Mouse (Mus musculus) mature B cell (primary cell): ENCODE results near the gene Lrrc59.

Experiments used
- in situ Hi-C: fragments of 300-500 bp; cut with MboI; formaldehyde crosslinking; loops from 2 replicates; pipeline ENCODE4 v1.14.3; 2019

The Lrrc59 gene

DNA sequence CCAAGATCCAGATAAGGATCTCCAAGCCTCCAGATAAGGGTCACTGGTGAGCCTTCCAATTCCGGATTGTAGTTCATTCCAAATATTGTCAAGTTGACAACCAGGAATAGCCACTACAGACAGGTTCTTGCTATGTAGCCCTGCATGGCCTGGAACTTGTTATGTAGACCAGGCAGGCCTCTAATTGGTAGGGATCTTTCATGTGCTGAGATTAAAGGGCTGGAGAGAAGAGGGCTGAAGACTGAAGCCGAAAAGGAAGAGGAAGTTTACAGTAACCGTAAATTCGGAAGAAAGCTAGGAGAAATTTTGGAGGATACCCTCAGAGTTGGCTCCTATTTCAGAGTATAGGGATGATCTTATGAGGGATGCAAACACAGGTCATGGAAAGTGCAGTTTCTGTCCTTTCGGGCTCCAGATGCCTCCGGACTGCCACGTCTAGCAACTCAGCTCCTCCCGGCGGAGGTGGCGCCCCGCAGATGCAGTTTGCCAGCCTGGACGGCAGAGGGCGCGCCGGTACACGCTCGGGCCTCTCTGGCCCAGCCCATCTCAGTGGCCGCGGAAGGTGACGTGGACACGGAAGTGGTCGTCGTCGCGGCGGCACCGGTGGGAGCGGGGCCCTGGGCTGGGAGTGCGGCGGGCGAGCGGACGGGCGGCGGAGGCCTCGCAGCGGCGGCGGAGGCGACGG is at the start of gene Lrrc59:
Lrrc59 (plus strand) TSS at position 569 of the 685 bp plus-strand sequence.
- in situ Hi-C loops, result no loop called here

DNA sequence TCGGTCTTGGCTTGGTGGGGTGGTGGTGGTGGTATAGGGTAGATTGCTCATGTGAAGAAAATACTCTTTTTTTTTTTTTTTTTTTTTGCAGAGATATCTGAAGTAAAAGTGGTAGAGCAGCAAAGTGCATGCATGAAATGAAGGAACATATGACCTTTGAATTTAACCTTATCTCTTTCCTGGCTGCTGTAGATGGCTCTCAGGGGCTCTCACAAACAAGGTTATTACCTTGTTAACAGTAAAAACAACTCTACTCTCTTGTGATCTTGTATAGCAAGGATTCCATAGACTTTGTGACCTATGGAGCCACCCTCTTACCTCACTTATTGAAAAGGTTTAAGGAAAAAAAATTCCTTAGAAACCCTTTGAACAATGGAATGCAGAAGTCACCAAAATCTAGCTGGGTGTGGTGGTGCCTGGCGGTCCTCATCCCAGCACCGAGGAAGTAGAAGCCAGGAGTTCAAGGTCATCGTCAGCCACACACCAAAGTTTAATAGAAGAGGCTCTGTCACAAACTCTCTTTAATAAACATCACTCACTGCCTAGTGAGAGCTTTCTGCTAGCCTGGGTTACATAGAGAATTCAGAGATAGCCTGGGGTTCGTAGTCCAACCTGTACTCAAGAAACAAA is 49.3 kb upstream of the Lrrc59 start:
- in situ Hi-C loops, result no loop called here

DNA sequence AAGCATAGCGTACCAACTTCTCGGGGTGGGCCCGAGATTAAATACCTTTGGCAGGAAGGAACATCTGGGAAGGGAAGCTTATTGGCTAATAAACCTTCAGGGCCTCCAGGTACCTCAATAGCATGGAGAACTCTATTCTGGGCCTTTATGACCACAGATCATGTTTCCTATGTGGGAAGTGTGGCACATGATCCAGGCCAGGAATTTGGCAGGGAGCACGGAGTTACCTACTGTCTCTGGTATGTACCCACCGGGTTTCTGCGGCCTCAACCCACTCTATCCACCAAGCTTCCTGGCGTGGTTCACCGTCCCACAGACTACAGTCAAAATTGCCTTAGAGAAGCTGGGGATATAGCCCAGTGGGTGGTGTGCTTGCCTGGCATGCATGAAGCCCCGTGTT is 44.5 kb upstream of the Lrrc59 start:
- in situ Hi-C loops, result no loop called here

DNA sequence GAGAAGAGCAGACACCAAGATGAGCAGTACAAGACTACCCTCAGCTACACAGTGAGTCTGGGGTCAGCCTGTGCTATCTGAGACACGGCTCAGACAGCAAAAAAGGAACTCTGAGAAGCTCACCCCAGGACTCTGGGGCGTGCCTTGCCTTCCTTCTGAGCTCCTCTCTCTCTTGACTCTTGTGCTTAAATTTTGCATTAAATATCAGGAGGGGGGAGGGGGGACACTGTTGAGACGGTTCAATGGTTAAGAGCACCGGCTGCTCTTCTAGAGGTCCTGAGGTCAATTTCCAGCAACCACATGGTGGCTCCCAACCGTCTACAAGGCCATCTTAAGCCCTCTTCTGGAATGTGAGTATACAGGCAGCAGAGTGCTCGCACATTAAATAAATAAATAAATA is 42.1 kb upstream of the Lrrc59 start:
- in situ Hi-C loops, result no loop called here

DNA sequence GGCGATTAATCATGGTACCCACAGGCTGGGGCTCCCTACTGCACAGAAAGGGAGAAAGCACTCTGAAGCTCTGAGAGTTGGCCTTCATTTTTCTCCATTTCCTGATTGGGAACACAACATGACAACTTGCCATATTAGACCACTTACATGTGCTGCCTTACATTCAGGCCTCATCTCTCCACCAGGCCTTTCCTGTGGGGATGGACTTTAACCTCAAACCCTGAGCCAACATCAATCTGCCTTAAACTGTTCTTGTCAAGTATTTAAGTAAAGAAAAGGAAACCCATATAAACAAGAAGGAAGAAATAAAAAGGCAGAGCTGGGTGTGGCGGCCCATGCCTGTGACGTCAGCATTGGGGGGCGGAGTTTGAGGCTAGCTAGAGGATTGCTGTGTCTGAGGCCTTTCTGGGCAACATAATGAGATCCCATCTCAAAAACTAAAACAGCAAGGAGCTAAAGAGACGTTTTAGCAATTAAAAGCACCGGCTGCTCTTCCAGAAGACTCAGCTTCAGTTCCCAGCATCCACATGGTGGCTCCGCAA is 33.2 kb upstream of the Lrrc59 start:
- in situ Hi-C loops, result no loop called here

DNA sequence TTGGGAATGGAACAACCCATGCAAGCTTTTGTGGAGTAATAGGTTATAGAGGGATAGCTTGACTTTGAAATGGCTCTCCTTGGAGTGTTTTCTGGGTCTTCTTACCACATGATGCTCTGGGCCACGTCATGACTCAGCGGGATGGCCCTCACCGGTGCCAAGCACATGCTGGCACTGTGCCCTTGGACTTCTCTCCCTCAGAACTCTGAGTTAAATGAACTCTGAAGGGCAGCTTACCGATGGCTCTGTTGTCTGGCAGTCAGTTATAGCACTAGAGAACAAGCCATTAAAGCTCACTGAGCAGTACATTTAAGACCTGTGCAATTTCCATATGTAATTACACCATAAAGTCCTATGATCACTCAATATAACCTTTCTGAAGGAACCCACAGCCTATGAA is 32.2 kb upstream of the Lrrc59 start:
- in situ Hi-C loops, result no loop called here

DNA sequence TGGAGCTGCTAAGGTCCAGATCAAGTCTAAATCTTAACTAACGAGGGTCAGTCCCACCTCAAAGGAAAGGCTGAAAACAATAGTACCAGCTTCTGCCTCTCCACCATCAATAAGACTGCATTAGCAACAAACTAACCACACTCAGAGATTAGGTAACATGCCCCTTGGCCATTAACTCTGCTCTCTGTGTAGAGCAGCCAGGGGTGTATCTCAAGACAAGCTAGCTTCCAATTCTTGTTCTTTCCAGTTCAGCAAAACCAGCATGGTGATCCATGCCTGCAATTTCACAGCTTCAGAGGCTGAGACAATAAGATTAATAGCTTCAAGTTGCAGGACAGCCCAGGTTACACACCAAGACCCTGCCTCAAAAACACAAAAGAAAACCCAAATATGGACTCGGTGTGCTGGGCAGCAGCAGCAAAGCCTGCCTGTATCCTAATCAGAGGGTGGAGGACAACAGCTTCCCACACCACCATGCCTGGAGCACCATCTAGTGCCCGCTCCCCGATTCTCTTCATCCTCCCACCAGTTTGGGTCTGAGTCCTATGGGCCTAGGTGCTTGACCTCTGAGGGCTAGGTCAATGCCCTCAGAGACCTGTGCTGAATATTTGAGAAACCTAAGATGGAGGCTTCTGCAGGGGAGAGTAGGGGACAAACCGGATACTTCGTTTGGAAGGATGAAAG is 31.0 kb upstream of the Lrrc59 start:
- in situ Hi-C loops, result no loop called here

DNA sequence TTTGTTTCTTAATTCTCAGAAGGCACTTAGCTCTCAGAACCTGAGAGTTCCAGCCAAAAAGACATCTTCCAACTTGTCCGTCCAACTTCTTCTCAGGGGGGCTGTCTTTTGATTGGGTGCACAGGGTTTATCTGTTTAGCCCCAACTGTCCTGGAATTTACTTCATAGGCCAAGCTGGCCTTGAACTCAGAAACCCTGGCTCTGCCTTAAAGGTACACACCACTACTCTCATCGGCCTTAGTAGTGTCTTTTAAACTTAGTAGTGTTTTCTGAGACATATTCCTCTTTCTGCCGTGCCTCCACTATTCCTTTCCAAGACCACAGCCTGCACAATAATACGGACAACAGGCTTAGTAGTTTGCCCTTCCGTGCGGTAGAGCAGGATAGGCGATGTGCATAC is 29.1 kb upstream of the Lrrc59 start:
- in situ Hi-C loops, result no loop called here

DNA sequence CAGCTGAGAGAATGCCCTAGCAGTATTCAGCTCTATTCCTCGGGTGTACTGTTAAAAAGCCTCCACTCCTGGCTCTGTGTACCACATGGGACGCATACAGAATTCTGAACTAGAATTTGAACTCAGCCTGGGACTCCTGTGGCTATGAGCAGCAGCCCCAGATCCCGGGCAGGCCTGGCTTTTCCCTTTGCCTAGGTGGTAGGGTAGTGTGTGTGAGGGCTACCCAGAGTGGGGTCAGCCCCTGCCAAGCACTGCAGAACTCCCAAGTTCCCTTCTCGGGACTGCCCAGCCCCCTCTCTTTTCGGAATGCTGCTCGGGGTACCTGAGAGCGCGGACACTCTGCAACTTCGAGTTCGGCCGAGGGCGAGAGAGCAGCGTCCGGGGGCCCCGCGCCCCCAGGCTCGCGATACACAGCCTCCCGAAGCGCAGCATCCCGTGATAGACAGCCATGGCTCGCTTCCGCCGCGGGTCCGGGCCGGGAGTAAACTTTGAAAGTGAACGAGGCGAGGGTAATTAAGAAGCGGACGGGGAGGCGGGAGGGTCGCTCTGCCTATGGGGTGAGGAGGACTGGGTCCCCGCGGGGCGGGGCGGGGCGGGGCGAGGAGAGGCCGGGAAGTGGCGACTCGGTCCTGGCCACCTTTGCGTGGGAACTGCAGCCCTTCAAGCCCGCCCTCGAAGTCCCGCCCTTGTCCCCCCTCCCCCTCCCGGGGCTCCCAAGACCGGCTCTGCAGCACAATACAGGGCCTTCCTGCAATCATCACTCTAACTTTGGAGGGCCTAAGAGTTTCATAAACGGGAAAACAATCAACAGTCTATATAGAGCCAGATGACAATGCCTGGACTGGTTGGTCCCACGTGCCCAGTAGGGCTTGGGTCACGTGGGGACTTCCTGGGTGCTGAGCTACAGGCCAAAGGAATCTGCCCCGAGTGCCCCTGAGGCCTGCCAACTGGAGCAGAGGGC is 28.0 kb upstream of the Lrrc59 start, which contains the start of gene Acsf2:
Acsf2 (minus strand) TSS at position 551 of the 961 bp plus-strand sequence.
- in situ Hi-C loops, result no loop called here

DNA sequence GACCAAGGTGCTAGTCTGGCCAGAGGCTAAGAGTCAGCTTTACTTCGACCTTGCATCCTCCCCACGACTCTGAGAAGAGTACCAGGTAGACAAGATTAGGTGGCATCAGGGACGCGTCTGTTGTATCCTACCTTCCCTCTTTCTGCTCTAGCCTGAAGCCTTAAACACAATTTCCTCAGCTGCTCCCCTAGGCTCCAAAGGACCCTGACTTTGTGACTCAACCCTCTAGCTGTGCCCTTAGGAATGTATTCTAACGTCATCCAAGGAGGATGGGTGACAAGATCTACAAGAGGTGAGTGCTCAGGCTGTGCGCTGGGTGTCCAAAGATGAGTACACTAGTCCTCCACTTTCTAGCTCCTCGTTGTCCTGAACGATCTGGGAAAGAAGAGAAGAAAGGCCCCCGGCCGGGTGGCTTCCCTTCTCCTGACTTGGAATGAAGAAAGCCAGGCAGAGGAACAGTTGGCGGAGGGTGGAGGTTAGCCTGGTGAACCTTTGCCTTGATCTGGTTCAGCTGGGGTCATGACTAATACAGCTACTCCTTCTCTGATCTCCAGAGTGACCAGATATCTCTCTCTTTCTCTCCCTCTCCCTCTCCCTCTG is 27.1 kb upstream of the Lrrc59 start:
- in situ Hi-C loops, result no loop called here

DNA sequence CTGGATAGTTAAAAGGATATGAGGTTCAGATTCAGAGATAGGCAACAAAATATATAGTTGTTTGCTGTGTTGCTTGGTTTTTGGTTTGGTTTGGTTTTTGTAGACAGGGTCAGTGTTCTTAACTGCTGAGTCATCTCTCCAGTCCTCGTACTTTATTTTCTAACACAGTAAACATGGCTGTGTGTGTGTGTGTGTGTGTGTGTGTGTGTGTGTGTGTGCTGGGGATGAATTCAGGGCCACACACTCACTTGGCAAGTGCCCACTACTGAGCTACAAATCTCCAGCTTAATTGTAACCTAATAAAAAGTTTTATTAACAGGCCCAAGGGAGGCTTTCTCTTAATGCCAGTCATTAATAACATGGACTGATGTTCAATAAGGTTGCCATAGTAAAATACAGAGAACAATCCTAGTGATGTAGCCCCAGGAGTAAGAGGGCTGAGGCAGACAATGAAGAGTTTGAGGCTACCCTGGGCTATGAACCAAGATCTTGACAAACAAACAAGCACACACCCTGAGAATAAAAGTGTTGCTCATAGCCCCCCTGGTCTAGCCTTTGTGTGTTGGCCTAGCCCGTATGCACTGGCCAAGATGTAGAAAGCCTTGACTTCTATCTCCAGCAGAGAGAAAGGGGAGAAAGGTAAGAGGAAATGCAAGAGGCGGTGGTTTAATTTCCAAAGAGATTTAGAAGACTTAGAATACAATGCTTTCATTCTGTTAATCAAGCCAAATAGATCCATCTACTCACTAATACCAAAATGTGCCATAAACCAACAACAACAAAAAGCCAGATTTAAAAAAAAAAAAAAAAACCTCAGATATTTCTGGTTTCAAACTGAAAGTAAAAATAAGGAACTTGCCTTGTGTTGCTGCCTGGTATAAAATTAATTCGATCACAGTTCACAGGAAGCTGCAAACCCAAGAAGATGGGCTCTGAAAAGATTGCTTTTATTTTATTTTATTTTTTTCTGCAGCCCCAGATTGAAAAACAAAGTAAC is 18.5 kb upstream of the Lrrc59 start:
- in situ Hi-C loops, result no loop called here

DNA sequence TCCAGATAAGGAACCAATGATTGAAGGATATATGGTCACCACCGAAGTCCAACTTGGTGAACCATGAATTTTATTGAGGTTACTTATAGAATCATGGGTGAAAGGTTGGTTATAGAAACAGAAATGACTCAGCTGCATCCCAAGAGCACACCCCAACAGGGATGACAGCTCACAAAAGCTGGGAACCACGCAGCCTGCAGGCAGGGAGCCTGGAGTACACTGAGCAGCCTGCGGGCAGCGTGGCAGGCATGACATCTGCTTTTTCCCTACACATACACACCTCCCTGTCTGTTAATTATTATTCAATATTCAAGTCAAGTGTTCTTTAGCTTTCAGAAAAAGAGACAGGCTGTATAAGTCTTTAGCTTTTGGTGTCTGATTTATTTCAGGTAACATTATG is 15.0 kb upstream of the Lrrc59 start:
- in situ Hi-C loops, result no loop called here

DNA sequence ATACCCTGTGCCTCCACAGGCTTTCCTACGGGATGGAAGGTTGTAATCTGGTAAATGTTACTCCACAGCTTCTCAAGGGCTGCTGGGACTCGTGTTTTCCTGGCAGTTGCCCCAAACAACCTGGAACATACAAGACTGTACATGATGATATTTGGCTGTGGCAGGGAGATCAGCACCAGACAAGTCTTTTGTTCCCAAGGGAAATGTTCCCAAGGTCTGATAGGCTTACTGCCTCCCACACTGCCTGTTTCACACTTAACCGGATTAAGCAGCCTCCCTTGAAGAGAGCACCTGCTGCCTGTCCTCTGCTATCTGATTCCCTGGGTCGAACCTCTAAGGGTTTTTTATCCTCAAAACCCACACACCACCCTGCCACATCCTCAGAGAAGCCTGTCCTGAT is 14.1 kb upstream of the Lrrc59 start:
- in situ Hi-C loops, result no loop called here

DNA sequence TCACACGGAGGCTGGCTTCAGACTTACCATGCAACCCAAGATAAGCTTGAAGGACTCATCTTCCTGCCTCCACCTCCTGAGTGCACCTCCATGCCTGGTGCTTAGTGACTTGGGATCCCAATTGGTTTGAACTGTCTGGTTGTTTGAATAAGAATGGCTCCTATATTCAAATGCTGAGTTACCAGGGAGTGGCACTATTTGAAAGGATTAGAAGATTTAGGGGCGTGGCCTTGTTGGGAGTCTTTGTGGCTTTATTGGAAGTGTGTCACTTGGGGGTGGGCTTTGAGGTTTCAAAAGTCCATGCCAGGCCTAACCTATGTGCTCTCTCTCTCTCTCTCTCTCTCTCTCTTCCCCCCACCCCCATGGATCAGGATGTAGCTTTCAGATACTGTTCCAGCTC is 11.9 kb upstream of the Lrrc59 start:
- in situ Hi-C loops, result no loop called here

DNA sequence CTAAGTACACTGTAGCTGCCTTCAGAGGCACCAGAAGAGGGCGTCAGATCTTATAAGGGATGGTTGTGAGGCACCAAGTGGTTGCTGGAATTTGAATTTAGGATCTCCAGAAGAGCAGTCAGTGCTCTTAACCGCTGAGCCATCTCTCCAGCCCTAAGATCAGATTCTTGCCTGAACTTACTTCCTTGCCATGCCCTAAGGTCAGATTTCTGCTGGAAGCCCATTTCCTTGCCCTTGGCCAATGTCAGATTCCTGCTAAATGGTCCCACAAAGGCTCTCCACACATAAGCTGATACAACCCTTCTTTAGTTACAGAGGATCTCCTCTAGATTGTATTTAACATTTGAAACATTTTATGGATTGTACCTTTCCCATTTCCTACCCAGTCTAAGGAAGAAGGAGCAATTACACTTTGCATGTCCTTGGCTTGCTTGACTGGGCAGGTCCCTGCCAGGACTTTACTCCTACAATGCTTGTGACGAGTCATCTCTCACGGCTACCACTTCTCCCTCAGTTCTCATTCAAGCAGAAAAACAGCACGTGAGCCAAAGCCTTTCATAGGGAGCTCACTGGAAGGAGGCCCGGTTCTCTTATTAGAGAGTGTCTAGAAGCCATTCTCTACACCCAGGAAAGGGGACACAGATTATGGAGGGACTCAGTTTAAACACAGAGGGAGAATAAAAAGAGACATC is 8.7 kb upstream of the Lrrc59 start:
- in situ Hi-C loops, result no loop called here

DNA sequence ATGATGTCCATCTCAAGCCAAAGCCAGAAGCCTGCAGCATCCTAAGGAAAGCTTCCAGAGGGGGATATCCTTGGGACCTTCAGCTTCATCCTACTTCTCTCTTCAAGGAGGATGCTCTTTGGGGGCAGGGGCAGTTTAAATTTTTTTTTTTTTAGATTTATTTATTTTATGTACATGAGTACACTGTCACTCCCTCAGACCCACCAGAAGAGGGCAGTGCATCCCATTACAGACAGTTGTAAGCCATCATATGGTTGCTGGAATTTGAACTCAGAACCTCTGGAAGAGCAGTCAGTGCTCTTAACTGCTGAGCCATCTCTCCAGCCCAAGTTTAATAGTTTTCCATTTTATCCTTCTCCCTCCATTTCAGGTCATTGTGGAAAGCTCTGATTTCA is 8.1 kb upstream of the Lrrc59 start:
- in situ Hi-C loops, result no loop called here

DNA sequence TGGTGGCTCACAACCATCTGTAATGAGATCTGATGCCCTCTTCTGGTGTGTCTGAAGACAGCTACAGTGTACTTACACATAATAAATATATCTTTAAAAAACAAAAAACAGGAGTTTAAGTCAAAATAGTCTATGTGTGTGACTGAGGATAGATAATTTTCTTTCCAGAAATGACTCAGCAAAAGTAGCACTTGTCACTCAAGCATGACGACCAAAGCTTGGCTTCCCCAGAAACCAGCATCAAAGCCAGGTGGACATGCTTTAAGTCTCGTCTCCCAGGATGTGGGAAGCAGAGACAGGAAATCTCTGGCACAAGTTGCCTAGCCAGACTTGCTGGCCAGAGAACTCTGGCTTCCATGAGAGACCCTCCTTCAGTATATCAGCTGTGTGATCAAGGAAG is 7.4 kb upstream of the Lrrc59 start:
- in situ Hi-C loops, result no loop called here

DNA sequence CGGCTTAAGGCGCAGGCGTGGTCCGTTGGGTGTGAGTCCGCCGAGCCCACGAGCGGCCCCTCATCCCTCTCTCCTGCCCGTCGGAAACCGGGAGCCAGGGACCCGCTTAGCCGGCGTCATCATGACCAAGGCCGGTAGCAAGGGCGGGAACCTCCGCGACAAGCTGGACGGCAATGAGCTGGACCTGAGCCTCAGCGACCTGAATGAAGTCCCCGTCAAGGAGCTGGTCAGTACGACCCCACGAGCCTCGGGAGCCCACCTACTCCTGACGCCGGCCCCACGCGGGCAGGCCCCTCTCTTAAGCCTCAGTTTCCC is 274 bp downstream of the Lrrc59 start:
- in situ Hi-C loops, result no loop called here

DNA sequence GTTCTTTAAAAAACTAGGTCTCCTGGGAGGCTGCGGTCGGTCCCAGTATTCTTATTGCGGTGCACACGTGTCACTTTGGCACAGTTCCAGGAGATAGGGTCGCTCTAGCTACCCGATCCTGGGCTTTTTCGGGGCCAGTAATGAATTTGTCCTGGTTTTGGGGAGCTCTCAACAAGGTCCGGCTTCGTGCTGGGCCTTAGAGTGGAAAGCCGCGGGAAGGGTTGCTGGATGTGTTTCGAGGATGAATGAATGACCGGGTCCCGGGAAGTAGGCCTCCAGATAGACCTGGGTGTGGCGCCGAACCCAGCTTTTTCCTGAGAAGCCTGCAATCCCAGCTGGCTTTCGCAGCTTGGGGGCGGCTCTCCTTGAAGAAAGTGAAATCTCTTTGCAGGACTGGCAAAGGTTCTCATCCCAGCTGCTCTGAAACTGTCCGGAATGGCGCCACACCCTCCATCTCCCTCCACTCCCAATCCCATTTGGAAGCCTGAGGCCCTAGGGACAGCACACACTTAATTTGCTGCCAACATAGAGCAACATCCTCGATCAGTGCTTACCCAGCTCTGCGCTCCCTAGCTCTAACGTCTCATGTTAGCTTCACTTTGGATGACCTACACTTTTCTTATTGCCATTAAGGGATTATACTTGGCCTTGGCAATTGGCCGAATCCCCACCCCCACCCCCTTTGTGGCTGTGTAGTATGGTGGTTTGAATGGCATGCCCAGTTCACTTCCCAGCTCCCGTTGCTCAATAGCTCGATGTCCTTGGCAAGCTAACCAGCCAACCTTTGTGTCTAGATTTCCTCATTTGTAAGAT is 838 bp downstream of the Lrrc59 start:
- in situ Hi-C loops, result no loop called here
